8 mouse cellular contexts compared by ENCODE assay signal in genomic region chr2:103569716-103570115, GRCm38 (mm10). TPM values are rescaled to one million over a fixed set of nuclear protein-coding genes. Genes with fewer than 3 reads are reported as not detected.
A peak's percentile ranks its signal among the peaks of the same experiment; 100 is the strongest.
DNase-seq lines count a peak whose midpoint lies in the region; ATAC-seq lines count a peak whose summit lies in the region.

No protein-coding gene starts in this region.

- no peaks in the 10 kb centered on the region for H3K36me3 ChIP-seq in forebrain, embryonic 14.5 days (ENCODE audit: control insufficient read depth, insufficient read depth, low read length)
- no peaks in the 10 kb centered on the region for H3K36me3 ChIP-seq in limb, embryonic 13.5 days

- no peak overlapping the region for H3K9ac ChIP-seq in forebrain, embryonic 14.5 days (ENCODE audit: low read length)
- no peak overlapping the region for H3K9ac ChIP-seq in limb, embryonic 13.5 days

- peak overlapping the region; percentile 99 for H3K4me2 ChIP-seq in forebrain, embryonic 14.5 days (ENCODE audit: low read length)
- H3K4me2 ChIP-seq in limb, embryonic 13.5 days (replicated peaks): peak overlapping the region; percentile 92

- WGBS in forebrain, embryonic 14.5 days: 69% methylated on average over 1 of the region's 1 CpGs
- 48% methylated on average over 1 of the region's 1 CpGs for WGBS in limb, embryonic 13.5 days

- H3K9me3 ChIP-seq in forebrain, embryonic 14.5 days (replicated peaks; ENCODE audit: control insufficient read depth, low read length): no peaks in the 10 kb centered on the region
- no peaks in the 10 kb centered on the region for H3K9me3 ChIP-seq in limb, embryonic 13.5 days

- no peaks in the 10 kb centered on the region for H3K27me3 ChIP-seq in forebrain, embryonic 14.5 days (replicated peaks; ENCODE audit: control insufficient read depth, insufficient read depth, low read length)
- no peaks in the 10 kb centered on the region for H3K27me3 ChIP-seq in limb, embryonic 13.5 days

- peak; percentile 88 for DNase-seq in heart, adult 11 months
- DNase-seq in heart, postnatal 4 days: no peak
- peak; percentile 88 for DNase-seq in 3T3-L1 (ENCODE audit: low read depth, low spot score)
- DNase-seq in forebrain, embryonic 14.5 days (ENCODE audit: low spot score): no peak
- no peak for DNase-seq in right cerebral cortex, postnatal 14 days

- H3K4me3 ChIP-seq in forebrain, embryonic 14.5 days (ENCODE audit: low read depth, low read length): no peak overlapping the region
- peak overlapping the region; percentile 88 for H3K4me3 ChIP-seq in limb, embryonic 13.5 days

- ATAC-seq in forebrain, embryonic 14.5 days: no peak
- ATAC-seq in limb, embryonic 13.5 days (ENCODE audit: low FRiP score, low read depth): no peak
- ATAC-seq in frontal cortex, adult (ENCODE audit: low TSS enrichment): no peak
- no peak for ATAC-seq in granulocyte monocyte progenitor cell, adult 5-6 weeks (replicated peaks; ENCODE audit: poor library complexity, severe bottlenecking)

- no peak overlapping the region for H3K27ac ChIP-seq in forebrain, embryonic 14.5 days (ENCODE audit: low read depth, low read length)
- H3K27ac ChIP-seq in limb, embryonic 13.5 days: no peak overlapping the region

- peaks cover 29% of the 10 kb centered on the region for H3K4me1 ChIP-seq in forebrain, embryonic 14.5 days (ENCODE audit: control insufficient read depth, insufficient read depth, low read length)
- H3K4me1 ChIP-seq in limb, embryonic 13.5 days: peaks cover 57% of the 10 kb centered on the region

RNA-seq across cellular contexts. Expression of gene Abtb2, which starts 3.6 kb away (rescaled TPM):
- 10 to 100 TPM; 23.6 to 25.6 TPM for total RNA-seq in heart, postnatal 4 days (2021)
- 3.8 and 5.9 TPM in 2 replicates for polyA plus RNA-seq in forebrain, embryonic 14.5 days (2014; fragmentation: Nextera tagmentation; extraction: Ambion mirVana)
- 17.6 and 20.5 TPM in 2 replicates for polyA plus RNA-seq in limb, embryonic 13.5 days (2015; fragmentation: Nextera tagmentation; extraction: Ambion mirVana)
- total RNA-seq in granulocyte monocyte progenitor cell, adult 5-6 weeks (2014; fragmentation: Nextera tagmentation): 0.32 TPM in 1 of 2 replicates, not detected in the other
- total RNA-seq in granulocyte monocyte progenitor cell, adult 5-6 weeks (2017): 0.30 and 0.41 TPM in 2 replicates

Comparison
In these comparisons a context has a peak if more than half of its experiments do, and no peak if none do; other contexts are left out.
1. DNase-seq: peak in heart, adult 11 months (single experiment) and 3T3-L1 (single experiment); none in heart, postnatal 4 days (single experiment), forebrain, embryonic 14.5 days (single experiment) and right cerebral cortex, postnatal 14 days (single experiment).
2. RNA of gene Abtb2, which starts 3.6 kb away (total RNA-seq): 23.6 to 25.6 TPM in heart, postnatal 4 days; 0.30 to 0.41 TPM in granulocyte monocyte progenitor cell, adult 5-6 weeks; every median in the first group is over 10 times any median in the second.